Mouse (Mus musculus) left cerebral cortex, adult 18-20 months (tissue): Measurements from ENCODE around the gene Fosl1. TPM values are rescaled to one million over a fixed set of nuclear protein-coding genes. Genes with fewer than 3 reads are reported as not detected.

Experiments
- total RNA-seq, 2 experiments: library from RNA; stranded (reverse); gene quantifications; 2 replicates each; pipeline ENCODE4 v1.2.3; 2021

Gene Fosl1
- total RNA-seq, 2 experiments from 2014 or later: not detected

Other genes starting within 250 kb of the Fosl1 start
- 10 to 100 TPM; 57.3 to 61.0 TPM for gene Pacs1, start 174.4 kb upstream of the Fosl1 start, total RNA-seq
- gene Sf3b2, start 152.1 kb upstream of the Fosl1 start, total RNA-seq: 100 to 1,000 TPM; 209 to 213 TPM
- gene Gal3st3, start 149.2 kb upstream of the Fosl1 start, total RNA-seq: 10 to 100 TPM; 70.5 to 73.8 TPM
- not detected for gene Catsper1, start 111.8 kb upstream of the Fosl1 start, total RNA-seq
- 10 to 100 TPM; 25.4 to 26.9 TPM for gene Cst6, start 98.0 kb upstream of the Fosl1 start, total RNA-seq
- 10 to 100 TPM; 22.6 to 26.3 TPM for gene Eif1ad, start 80.8 kb upstream of the Fosl1 start, total RNA-seq
- gene Banf1, start 80.4 kb upstream of the Fosl1 start, total RNA-seq: 10 to 100 TPM; 83.5 to 84.2 TPM
- 10 to 100 TPM; 78.4 to 88.6 TPM for gene Sart1, start 58.8 kb upstream of the Fosl1 start, total RNA-seq
- not detected for gene Tsga10ip, start 45.0 kb upstream of the Fosl1 start, total RNA-seq
- 100 to 1,000 TPM; 263 to 283 TPM for gene Drap1, start 22.6 kb upstream of the Fosl1 start, total RNA-seq
- gene AI837181, start 22.4 kb upstream of the Fosl1 start, total RNA-seq: 10 to 100 TPM; 73.6 to 75.6 TPM
- 10 to 100 TPM; 28.3 to 31.5 TPM for gene Ccdc85b, start 10.3 kb downstream of the Fosl1 start, total RNA-seq
- 10 to 100 TPM; 91.2 to 98.9 TPM for gene Fibp, start 13.1 kb downstream of the Fosl1 start, total RNA-seq
- gene Ctsw, start 21.0 kb downstream of the Fosl1 start, total RNA-seq: under 1 TPM; 0.33 to 0.61 TPM
- gene Efemp2, start 26.4 kb downstream of the Fosl1 start, total RNA-seq: 10 to 100 TPM; 12.9 to 15.9 TPM
- gene Mus81, start 40.9 kb downstream of the Fosl1 start, total RNA-seq: 10 to 100 TPM; 28.0 to 33.9 TPM
- gene Cfl1, start 42.9 kb downstream of the Fosl1 start, total RNA-seq: 1,000 to 10,000 TPM; 1,316 to 1,327 TPM
- gene 1700020D05Rik, start 56.2 kb downstream of the Fosl1 start, total RNA-seq: 1 to 10 TPM; 5.3 to 6.7 TPM
- gene Snx32, start 63.0 kb downstream of the Fosl1 start, total RNA-seq: 10 to 100 TPM; 88.3 TPM
- gene Ovol1, start 113.1 kb downstream of the Fosl1 start, total RNA-seq: not detected
- 1 to 10 TPM; 5.7 to 6.1 TPM for gene Ap5b1, start 120.5 kb downstream of the Fosl1 start, total RNA-seq
- gene Rnaseh2c, start 154.3 kb downstream of the Fosl1 start, total RNA-seq: 10 to 100 TPM; 83.1 to 83.4 TPM
- gene Kat5, start 162.7 kb downstream of the Fosl1 start, total RNA-seq: 10 to 100 TPM; 92.6 to 96.3 TPM
- gene Rela, start 189.9 kb downstream of the Fosl1 start, total RNA-seq: 10 to 100 TPM; 18.8 to 22.0 TPM
- 10 to 100 TPM; 11.5 to 13.3 TPM for gene Sipa1, start 216.2 kb downstream of the Fosl1 start, total RNA-seq
- 10 to 100 TPM; 18.8 to 22.4 TPM for gene Map3k11, start 241.2 kb downstream of the Fosl1 start, total RNA-seq
- gene Pcnx3, start 241.4 kb downstream of the Fosl1 start, total RNA-seq: 10 to 100 TPM; 61.1 to 74.0 TPM